Mouse (Mus musculus): ENCODE data around the gene Tmbim7.
"Not testable (repeated sequence)": the region's sequence is repeated elsewhere in the genome, so short reads cannot be mapped to it uniquely, and the experiment has no call there.

Gene Tmbim7

DNA sequence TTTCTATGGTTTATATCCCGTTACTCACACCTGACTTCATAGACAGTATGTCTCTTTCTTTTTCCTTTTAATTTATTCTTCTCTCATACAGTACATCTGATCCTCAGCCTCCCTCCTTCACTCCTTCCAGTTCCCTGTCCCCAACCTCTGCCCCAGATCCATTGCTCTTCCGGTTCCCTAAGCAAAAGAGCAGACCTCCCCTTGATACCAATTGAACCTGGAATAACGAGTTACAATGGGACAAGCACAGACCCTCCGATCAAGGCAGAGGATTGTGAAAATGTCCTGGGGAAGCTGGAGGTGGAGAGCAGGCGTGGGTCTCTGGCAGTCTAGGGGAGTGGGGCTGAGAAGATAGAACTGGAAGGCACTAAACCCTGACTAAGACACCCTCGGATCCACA lies at the start of gene Tmbim7:
Gene Tmbim7, plus strand, starts transcription at position 301 of the 400 bp plus-strand sequence.
- DNase-seq (ENCODE audit: low spot score), result no peak

DNA sequence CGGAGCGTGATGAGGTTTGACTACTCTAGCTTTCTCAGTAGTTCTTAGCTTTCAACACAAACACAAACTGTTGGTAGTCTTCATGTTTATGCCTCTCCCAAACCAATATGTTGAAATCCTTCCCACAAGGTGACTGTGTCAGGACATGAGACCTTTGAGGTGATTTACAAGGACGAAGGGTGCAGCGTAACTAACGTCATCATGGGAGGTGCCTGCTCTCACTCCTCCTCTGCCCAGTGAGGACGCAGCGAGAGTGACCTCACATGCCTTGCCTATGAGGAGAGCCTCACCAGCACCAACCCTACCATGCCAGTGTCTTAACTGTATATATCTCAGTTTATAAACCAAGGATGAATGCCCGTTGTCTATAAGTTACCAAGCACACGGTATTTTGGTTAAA lies 43.9 kb upstream of the Tmbim7 start:
- no peak for DNase-seq (ENCODE audit: low spot score)

DNA sequence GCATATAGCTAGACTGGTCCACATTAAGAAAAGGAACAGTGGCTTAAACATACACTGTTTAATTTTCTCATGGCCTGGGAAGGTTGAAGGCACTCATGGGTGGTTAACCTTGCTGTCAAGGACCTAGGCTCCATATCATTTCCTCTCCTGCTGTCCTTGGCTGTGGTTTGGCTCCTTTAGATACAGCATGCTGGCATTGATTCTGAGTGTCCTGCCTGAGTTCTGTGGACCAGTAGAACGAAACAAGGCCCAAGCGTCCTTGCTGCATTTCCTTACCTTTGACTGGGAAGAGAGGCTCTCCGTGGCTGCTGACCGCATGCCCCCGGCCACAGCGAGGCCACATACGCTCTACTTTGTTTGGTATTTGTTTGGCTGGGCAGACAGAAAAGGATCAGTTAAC lies 41.7 kb upstream of the Tmbim7 start:
- DNase-seq (ENCODE audit: low spot score), result no peak

DNA sequence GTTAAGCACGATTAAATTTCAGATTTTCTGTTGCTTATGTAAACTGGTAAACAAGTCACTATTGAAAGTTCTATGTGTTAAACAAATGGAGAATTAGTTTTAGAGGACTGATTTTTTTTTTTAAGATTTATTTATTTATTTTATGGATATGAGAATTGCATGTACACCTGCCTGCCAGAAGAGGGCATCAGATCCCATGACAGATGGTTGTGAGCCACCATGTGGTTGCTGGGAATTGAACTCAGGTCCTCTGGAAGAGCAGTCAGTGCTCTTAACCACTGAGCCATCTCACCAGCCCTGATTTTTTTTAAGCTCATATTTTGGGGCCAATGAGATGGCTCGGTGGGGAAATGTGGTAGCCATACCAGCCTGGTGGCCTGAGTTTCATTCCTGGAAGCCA lies 39.1 kb upstream of the Tmbim7 start:
- DNase-seq (ENCODE audit: low spot score), result not testable (repeated sequence)

DNA sequence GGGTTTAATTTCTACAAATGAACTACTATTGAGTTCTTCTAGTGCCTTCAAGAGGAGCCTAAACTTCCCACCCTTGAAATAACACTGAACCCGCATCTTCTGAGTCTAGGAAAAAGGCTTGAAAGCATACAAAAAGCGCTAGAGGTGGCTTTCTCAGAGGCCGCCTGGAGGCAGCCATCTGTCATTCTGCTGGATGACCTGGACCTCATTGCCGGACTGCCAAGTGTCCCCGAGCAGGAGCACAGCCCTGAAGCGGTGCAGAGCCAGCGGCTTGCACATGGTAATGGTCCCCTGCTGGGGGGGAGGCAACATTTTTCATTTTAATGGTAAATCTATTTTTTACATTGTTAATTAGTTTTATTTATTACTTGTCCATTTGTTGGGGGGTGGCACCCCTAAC lies 30.5 kb upstream of the Tmbim7 start:
- no peak for DNase-seq (ENCODE audit: low spot score)

DNA sequence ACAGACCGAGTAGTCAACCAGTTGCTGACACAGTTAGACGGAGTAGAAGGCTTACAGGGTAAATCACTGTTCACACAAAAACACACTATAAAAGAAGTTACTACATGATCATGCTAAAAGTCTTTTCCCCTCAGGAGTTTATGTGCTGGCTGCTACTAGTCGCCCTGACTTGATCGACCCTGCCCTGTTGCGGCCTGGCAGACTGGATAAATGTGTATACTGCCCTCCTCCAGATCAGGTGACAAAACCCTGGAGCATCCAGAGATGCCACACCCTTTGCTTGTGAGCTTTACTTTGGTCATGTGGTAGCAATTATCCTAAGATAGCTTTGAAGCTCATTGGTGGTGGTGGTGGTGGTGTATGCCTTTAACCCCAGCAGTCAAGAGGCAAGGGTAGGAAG lies 20.9 kb upstream of the Tmbim7 start:
- DNase-seq (ENCODE audit: low spot score), result no peak

DNA sequence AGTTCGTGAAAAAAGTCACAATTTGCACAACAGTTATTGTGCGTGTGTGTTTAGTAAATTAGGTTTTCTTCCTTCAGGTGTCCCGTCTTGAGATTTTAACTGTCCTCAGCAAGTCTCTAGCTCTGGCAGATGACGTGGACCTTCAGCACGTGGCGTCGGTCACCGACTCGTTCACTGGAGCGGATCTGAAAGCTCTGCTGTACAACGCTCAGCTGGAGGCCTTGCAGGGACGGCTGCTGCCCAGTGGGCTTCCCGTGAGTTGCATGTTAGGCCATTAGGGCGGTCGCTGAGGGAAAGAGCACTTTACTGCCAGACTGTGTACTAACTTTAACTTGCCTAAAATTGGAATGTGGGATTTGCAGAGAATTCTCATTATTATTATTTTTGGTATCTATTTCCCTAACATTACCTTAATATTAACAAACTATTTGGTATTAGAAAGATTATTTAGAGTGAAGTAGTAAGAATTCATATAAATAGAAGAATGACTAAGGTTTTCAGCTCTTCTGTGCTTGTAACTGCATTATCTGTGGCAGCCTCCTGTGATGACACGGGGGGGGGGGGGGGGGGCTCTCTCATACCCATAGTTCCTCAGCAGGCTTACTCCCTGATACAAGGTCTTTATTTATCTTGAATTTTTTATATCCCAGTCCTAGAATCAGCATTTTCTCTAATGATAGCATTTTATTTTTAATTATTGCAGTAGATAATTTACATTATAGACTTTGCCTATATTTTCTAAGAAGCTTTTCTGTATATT lies 19.3 kb upstream of the Tmbim7 start:
- no peak for DNase-seq (ENCODE audit: low spot score)

DNA sequence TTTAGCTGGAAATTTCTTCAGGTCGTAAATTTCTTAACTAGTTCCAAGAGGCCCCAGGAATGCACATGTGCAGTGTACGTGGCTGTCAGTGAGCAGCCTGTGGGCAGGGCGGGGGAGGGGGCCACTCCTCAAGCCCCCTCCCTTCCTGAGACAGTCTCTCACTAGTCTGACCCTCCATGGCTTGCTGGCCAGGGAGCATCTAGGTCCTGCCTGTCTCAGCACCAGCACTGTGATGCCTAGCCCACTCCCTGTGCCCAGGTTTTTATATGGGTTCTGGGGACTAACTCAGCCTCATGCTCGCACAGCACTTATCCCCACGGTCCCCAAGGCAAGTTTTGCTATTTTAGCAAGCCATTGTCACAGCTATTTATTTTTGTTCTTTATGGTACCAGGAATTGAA lies 18.7 kb upstream of the Tmbim7 start:
- no peak for DNase-seq (ENCODE audit: low spot score)

DNA sequence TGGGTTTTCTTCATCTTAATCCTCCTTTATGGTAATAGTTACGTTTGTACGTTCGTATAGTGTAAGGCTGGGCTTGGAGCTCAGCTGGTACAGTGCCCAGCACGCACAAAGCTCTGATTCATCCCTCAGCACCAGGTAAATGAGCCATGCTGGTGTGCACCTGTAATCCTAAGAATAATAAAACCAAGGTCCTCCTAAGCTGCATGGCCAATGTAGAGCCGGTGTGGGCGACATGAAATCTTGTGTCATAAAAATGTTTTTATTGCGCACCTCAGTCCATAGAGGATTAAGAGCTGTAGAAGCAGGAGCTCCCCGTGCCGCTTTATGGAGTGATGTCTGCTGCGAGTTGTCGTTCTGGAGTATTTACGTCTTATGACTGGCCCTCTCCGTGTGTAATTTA lies 17.7 kb upstream of the Tmbim7 start:
- no peak for DNase-seq (ENCODE audit: low spot score)

DNA sequence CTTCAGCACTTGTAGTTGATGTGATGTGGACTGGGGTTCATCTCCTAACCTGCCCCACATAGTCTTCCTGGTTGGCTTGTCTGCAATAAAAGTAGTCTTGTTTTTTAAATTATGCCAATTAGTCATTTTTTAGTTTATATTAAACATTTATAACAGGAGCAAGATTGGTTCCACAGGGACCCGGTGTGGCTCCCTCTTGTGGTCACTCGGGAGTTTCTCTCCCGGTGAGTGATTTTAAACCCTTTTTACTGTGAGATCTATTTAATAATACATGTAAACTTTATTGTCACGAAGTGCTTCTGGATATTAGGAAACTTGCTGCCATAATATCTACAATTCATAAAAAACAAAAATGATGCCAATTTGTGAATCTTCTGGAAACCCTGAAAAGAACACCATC lies 17.0 kb upstream of the Tmbim7 start:
- DNase-seq (ENCODE audit: low spot score), result peak; percentile 7

DNA sequence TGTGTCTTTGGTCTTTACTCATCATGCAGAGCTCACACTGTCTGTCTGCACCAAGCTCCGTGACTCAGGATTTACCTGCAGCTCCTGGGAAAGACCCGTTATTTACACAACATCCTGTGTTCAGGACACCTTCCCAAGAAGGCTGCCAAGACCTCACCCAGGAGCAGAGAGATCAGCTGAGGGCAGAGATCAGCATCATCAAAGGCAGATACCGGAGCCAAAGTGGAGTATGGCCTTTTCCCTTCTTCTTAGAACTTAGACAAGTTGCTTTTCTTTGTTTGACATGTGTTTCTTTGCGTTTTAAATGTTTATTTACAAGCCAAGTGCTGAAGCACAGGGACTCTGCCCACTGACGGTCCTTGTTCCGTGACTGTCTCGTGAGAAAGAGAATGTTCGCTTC lies 15.7 kb upstream of the Tmbim7 start:
- no peak for DNase-seq (ENCODE audit: low spot score)

DNA sequence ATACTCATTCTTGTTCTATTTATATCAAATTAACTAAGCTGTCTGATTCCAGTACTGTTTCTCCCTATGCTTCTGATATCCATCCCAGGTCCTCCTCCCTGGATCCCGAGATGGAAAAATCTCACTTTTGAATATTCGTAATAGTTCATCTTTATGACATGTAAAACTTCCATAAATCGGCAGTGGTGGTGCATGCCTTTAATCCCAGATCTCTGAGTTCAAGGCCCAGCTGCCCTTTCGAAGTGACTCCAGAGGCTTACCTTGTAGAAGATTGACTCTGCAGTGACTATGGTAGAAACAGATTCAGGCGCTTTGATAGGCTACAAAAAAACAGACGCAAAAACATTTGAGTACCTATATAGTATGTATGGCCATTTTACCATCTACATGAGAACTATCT lies 6.4 kb upstream of the Tmbim7 start:
- DNase-seq (ENCODE audit: low spot score), result no peak

DNA sequence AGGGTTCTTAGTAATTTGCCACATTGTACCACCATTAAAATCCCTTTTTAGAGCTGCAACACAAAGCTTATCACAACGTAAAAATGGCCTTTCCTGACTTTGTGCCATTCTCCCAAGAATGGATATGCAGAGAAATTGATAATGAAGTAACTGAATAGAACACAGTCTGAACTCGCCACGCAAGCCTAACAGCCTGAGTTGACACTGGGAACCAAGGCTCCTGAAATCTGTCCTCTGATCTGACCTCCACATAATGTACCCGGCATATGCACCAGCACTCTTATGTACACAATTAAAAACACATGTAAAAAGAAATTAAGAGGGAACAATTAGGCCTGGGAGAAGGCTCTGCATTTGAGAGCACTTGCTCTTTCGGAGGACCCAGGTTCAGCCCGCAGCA lies 5.7 kb upstream of the Tmbim7 start:
- no peak for DNase-seq (ENCODE audit: low spot score)

DNA sequence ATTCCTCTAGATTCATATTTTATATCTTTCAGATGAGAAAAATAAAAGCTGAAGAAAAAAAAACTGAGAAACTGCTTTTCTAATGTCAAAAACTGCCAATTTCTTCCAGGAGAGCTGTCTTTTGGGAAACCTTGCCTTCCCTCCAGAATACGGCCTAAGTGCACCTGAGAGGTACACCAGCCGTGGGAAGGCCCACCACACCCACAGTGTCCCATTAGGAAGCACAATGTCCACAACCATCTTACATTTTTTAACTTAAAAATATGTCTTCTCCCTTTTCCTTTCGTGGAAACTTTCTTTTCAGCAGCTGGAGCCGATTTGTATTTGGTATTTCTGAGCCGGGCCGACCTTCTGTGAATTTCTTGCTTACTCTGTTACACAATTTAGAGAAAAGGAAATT lies 4.4 kb upstream of the Tmbim7 start:
- DNase-seq (ENCODE audit: low spot score), result no peak

DNA sequence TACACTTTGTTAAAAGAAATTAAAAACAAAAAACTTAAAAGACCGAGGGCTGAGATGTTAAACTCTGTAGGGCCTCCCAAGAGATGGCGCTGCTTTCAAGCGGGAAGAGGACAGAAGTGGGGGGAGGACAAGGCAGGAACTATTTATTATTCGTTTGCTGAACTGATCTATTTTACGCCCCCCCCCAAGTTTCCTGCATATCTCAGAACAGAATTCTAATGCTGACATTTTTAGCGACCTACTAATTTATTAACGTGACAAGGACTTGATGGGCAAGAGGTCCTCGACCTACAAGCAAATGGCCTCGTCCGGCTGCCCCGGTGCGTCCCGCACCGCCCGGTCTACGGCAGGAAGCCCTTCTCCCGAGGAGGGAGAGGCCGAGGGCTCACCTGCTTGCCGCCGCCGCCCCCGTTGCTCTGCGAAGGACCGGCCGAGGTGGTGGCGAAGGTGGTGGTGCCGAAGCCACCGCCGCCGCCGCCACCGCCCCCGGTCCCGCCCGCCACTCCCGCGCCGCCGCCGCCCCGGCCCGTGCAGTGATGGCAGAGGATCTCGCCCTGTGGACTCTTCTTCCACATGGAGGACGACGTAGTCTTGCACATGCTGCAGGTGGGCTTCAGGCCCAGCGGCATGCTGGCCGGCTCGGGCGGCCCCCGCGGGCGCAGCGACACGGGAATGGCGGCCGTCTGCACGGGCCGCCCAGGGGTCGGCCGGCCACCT lies 3.8 kb upstream of the Tmbim7 start:
- DNase-seq (ENCODE audit: low spot score), result peak; percentile 57

DNA sequence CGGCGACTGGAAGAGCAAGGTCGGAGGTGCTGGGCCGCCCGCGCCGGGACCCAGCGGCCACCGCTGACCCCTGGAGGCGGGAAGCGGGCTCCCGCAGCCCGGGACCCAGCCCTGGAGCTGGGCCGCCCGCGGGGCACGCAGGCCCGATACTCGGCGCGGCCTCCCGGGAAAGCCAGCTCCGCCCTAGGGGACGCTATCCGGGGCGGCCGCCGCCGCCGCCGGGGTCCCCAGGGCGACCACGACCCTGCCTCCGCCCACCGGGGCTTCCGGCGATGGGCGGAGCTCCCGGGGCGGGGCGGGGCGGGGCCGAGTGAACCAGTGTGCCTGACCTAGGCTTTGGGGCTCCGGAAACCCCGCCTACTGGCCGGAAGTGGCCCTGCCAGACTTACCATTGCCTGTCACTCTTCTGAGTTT lies 3.3 kb upstream of the Tmbim7 start:
- DNase-seq (ENCODE audit: low spot score), result peak; percentile 89

DNA sequence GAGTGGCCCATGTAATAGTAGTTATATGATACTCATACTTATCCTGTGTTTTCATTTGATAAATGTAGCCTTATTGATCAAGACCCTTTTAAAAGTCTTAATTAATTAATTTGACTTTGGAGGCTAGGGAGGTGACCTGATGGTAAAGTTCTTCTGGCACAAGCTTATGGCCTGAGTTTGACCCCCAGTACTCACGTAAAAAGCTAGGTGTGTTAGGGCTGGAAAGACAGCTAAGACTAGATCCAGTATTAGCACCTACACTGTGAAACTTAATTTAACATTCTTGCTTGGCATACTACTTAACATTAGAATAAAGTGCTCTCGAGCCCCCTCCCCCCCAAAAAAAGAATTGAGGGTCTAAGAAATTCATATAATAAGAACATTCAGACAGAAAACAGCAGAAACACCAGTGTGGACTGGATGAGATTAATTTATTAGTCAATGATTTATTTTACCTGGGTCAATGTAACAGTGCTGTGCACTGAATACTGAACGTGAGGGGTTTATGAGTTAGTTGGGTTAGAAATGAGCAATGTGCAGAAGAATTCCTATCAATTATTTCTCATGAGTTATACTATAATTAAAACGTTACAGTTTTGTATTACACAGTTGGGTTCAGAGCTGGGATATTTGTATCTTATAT lies 2.7 kb upstream of the Tmbim7 start:
- DNase-seq (ENCODE audit: low spot score), result no peak

DNA sequence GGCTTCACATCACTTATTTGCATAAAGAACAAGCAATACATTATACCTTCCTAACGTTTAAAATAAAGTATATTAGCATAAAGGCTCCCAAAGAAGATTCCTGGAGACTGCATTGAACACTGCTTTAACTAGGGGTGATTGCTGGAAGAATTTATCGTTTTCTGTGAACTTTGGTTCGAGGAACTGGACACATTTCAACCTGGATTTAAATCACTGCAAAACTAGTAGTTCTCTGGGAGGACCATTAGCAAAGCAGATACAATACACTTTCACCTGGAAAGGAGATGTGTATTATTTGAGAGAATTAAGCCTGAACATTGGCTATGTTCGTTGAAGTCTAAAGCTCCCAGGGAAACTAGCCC lies 2.2 kb upstream of the Tmbim7 start:
- no peak for DNase-seq (ENCODE audit: low spot score)

DNA sequence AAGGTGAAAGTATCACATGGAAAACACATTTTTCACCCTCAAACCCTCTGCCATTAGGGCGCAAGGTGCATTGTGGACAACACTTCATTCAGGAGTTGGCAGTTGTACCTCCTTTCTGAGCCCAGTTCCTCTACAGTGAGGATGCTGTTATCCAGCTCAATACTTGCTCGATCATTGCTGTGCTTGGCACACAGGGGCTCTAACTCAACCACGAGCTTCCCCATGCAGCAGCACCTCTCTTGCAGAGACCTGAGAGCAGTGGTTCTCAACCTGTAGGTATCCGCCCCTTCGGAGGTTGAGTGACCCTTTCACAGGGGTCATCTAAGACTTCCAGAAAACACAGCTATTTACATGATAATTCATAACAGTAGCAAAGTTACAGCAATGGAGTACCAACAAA lies 640 bp downstream of the Tmbim7 start:
- DNase-seq (ENCODE audit: low spot score), result no peak

DNA sequence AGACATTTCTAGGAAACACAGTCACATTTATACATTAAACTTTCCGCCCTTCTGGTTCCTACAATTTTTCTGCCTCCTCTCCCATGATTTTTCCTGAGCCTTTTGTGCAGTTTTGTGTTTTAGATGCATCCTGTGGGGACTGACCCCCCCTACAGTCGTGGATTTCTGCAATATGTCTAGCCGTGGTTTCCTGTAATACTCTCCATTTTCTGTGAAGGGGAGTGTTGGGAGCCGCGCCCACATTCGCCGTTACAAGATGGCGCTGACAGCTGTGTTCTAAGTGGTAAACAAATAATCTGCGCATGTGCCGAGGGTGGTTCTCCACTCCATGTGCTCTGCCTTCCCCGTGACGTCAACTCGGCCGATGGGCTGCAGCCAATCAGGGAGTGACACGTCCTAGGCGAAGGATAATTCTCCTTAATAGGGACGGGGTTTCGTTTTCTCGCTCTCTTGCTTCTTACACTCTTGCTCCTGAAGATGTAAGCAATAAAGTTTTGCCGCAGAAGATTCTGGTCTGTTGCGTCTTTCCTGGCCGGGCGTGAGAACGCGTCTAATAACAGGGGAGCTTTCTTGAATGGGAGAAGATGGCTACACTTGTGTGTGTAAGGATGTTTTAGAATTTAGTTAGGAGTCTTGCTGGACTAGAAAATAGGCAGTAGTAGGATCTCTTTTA lies 2.1 kb downstream of the Tmbim7 start:
- not testable (repeated sequence) for DNase-seq (ENCODE audit: low spot score)

DNA sequence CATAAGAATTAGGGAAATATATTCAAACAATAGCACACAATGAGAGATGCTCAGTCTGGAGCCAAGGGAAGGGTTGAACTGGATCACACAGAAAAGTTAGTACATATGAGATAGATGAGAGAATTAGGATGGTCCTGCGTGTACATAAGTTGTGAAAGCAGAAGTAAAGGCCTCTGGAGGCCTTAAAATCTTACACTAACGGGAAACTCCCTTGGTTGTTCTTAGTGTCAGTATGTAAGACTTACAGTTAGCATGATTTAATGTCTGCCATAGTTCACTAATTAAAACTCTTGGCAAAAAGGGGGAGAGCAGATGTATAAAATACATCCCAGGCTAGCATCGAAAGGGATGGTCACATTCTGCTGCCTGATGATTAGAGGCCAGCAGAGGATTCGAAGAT lies 2.8 kb downstream of the Tmbim7 start:
- no peak for DNase-seq (ENCODE audit: low spot score)

DNA sequence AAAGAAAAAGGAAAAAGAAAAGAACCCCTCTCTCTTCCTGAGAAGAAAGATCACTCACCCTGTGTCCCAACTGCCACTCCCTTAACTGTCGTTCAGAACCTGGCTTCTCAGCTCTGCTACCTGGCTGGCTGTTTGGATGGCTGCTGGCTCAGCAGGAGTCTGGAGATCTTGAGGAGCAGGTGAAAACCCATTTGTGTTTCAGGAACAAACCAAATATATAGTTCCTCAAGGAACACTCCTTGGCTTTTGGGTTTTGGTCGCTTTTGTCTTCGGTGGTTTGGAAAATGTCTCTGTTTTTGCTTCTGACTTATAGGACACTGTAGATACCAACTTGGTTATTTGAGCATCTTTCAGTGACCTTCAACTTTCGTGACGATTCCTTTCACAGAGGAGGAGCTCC lies 6.1 kb downstream of the Tmbim7 start, which contains the start of gene Gatad1:
Gene Gatad1, minus strand, starts transcription at position 101 of the 400 bp plus-strand sequence.
- no peak for DNase-seq (ENCODE audit: low spot score)

DNA sequence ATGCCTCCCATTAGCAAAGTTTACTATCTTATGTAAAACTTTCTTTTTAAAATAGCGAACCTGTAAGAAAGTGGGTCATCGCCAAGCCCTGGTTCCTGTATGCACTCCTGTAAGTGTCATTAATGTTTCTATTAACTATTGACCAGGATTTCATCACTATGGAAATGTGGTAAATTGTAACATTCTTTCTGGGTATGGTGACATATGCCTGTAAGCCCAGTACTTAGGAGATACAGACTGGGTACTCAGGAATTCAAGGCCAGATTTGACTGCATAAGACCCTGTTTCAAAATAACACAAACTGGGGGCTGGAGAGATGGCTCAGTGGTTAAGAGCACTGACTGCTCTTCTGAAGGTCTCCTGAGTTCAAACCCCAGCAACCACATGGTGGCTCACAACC lies 14.2 kb downstream of the Tmbim7 start:
- no peak for DNase-seq (ENCODE audit: low spot score)

Measured in T-cell, adult 2 months (primary cell).